Mouse (Mus musculus) right cerebral cortex, postnatal 36 days (tissue): ENCODE measurements around the gene Olfr1272.
"Not testable (repeated sequence)": the region's sequence is repeated elsewhere in the genome, so short reads cannot be mapped to it uniquely, and the experiment has no call there.

Experiments used
- DNase-seq, 2 experiments: peaks; one replicate each; pipeline ENCODE4 v3.0.0; 2022; ENCODE audit warnings: low spot score in 2 of 2, mixed read lengths in 1 of 2

Olfr1272 gene

DNA sequence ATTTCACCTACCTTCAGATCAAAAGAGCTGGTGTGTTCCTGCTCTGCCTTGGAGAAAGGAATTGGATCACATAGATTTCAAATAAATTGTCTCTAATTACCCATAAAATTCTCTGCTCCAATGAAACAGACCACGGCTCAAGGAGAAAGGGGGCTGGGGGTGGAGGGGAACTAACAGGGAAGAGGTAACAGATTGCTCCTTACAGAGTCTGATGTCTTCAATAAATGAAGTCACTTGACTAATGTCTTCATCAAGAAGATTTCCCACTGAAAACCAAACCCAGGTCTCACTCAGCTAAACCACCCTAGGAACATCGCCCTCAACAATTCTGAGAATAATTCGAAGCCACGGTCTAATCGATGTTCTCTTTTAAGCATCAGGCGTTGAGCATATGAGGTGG, at the start of gene Olfr1272:
Olfr1272 (minus strand) TSS at position 101 of the 400 bp plus-strand sequence.
- no peak for DNase-seq

DNA sequence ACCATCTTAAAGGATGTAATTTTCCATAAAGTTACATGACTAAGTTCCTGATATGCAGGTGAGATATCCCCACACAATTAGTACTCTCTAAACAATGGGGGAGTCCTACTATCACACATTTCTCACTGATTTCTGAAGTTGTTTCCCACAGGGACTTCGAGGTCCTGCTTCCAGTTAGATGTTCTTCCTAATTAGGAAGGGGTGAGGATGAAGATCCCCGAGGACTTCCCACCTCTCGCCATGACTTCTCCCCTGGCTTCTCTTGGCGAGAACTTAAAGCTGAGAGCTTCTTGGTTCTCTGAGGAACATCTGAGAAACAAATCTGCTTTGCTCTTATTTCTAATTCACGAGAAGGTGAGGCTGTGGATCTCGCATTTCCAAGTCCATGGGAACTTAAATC, 29.3 kb upstream of the Olfr1272 start, which contains the start of gene Gm13769:
Gm13769 (plus strand) TSS at position 301 of the 400 bp plus-strand sequence.
- not testable (repeated sequence) for DNase-seq

DNA sequence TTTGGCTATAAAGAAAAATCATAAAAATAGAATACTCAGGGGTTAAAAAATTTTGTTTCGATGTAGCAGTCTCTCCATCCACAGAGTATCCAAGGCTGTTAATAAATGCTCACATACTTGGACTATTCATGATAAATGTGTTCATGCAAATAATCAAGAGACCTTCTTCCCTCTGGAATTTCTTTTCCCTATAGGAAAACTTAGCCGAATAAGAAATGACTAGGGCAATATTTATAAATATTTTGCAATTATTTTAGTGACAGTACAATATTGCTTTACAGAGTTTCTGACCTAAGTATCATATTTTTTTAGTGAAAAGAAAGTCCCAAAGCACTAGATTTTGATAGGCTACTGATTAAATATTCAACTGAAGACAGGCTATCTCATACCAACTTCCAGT, 21.7 kb downstream of the Olfr1272 start, which contains the start of gene Olfr1271:
Olfr1271 (minus strand) TSS at position 101 of the 400 bp plus-strand sequence.
- no peak for DNase-seq

DNA sequence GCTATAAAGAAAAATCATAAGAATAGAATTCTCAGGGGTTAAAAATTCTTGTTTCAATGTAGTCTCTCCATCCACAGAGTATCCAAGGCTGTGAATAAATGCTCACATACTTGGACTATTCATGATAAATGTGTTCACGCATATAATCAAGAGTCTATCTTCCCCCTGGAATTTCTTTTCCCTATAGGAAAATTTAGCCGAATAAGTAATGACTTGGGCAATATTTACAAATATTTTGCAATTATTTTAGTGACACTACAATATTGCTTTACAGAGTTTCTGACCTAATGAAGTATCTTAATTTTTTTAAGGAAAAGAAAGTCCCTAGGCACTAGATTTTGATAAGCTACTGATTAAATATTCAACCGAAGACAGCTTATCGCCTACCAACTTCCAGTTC, 35.1 kb downstream of the Olfr1272 start, which contains the start of gene Olfr142:
Olfr142 (minus strand) TSS at position 101 of the 400 bp plus-strand sequence.
- no peak for DNase-seq
